Mouse (Mus musculus) T-cell, adult 66 days (primary cell): Measurements from ENCODE around the gene Acp2. TPM values are rescaled to one million over a fixed set of nuclear protein-coding genes. Genes with fewer than 3 reads are reported as not detected.

Source experiments
- total RNA-seq, 2 experiments: library from RNA; stranded (reverse); gene quantifications; 3 replicates in 1 of 2; 4 replicates in 1 of 2; pipeline ENCODE4 v1.2.4; 2023

The Acp2 gene
- 1 to 10 TPM; 9.1 to 9.5 TPM for total RNA-seq

GRCm38 (mm10) chr2:91202222-91202971 lies at the start of gene Acp2, which contains the start of gene Nr1h3:
Acp2 (plus strand) TSS chr2:91202885.
Nr1h3 (minus strand) TSS chr2:91202834.

GRCm38 (mm10) chr2:91183711-91184405 lies 18.8 kb upstream of the Acp2 start, which contains the start of gene Madd:
Madd (minus strand) TSS chr2:91183837.

GRCm38 (mm10) chr2:91236601-91237510 lies 34.2 kb downstream of the Acp2 start, which contains the start of gene Ddb2:
Ddb2 (minus strand) TSS chr2:91236982.

GRCm38 (mm10) chr2:91255661-91256150 lies 53.0 kb downstream of the Acp2 start, which contains the start of gene Pacsin3:
Pacsin3 (plus strand) TSS chr2:91255954.

Other genes with a start within 250 kb of the Acp2 start
- 1 to 10 TPM in 1 of 2 experiments, not detected in 1; 1.9 TPM for gene Rapsn, start 167.3 kb upstream of the Acp2 start, total RNA-seq
- 100 to 1,000 TPM; 131 to 145 TPM for gene Psmc3, start 148.9 kb upstream of the Acp2 start, total RNA-seq
- 10 to 100 TPM; 24.4 to 27.9 TPM for gene Slc39a13, start 132.5 kb upstream of the Acp2 start, total RNA-seq
- gene Spi1, start 120.5 kb upstream of the Acp2 start, total RNA-seq = 1 to 10 TPM; 1.6 to 2.0 TPM
- gene Mybpc3, start 84.7 kb upstream of the Acp2 start, total RNA-seq = not detected
- 100 to 1,000 TPM; 275 to 301 TPM for gene Madd, start 19.0 kb upstream of the Acp2 start, total RNA-seq
- gene Nr1h3, start 51 bp upstream of the Acp2 start, total RNA-seq = 1 to 10 TPM; 1.9 to 4.7 TPM
- 10 to 100 TPM; 66.7 to 67.2 TPM for gene Ddb2, start 34.1 kb downstream of the Acp2 start, total RNA-seq
- 1 to 10 TPM in 1 of 2 experiments, under 1 TPM in 1; 0.38 to 1.3 TPM for gene Pacsin3, start 53.1 kb downstream of the Acp2 start, total RNA-seq
- 100 to 1,000 TPM; 144 to 159 TPM for gene Arfgap2, start 62.1 kb downstream of the Acp2 start, total RNA-seq
- 10 to 100 TPM in 1 of 2 experiments, 1 to 10 TPM in 1; 6.7 to 10.5 TPM for gene 1110051M20Rik, start 241.8 kb downstream of the Acp2 start, total RNA-seq